Mouse (Mus musculus) spleen, adult 2 months (tissue): ENCODE data around the gene Gm30191.
A peak's percentile ranks its signal among the peaks of the same experiment; 100 is the strongest.

Experiments
- CTCF ChIP-seq: fragments of 200-500 bp; IDR thresholded peaks from 2 replicates; pipeline ENCODE4 v1.5.1; 2011; ENCODE audit warnings: mild to moderate bottlenecking, inconsistent platforms; ENCODE audit not compliant: insufficient read depth, insufficient read length, insufficient replicate concordance; ENCODE audit errors: extremely low read depth
- POLR2A ChIP-seq: fragments of 200-500 bp; IDR thresholded peaks from 2 replicates; pipeline ENCODE4 v1.6.1; 2011; ENCODE audit warnings: low read depth, low read length, inconsistent platforms

- TF ChIP-seq CTCF (no peak), POLR2A (peak; percentile 59; the same call in 1 of the 2 replicates)
Observed at GRCm38 (mm10) chr4:134287168-134287564, 40.4 kb downstream of the Gm30191 start.
